Mouse (Mus musculus) embryonic facial prominence, embryonic 11.5 days (tissue): ENCODE measurements around the gene Papolb. TPM values are rescaled to one million over a fixed set of nuclear protein-coding genes. Genes with fewer than 3 reads are reported as not detected.

Source experiments
- ATAC-seq: fragments of 200-750 bp; cut with Nextera tagmentation; replicated peaks from 2 replicates; pipeline ENCODE4 v1.8.0; 2017; ENCODE audit warnings: low read depth; ENCODE audit not compliant: insufficient number of reproducible peaks, low FRiP score, low TSS enrichment
- DNase-seq: peaks from one replicate; pipeline ENCODE4 v3.0.0-alpha.2; 2015; ENCODE audit warnings: low spot score
- H3K27ac ChIP-seq: fragments of 300-500 bp; sonication (generic); replicated peaks from 2 replicates; pipeline ENCODE4 v1.5.1; 2014; ENCODE audit warnings: mild to moderate bottlenecking, low read depth, low read length, control low read depth
- H3K27me3 ChIP-seq: fragments of 300-500 bp; sonication (generic); 2 replicates; pipeline ENCODE4 v1.6.1; 2014; ENCODE audit warnings: mild to moderate bottlenecking, low read length, moderate library complexity, mixed read lengths; ENCODE audit not compliant: control insufficient read depth, insufficient read depth
- H3K36me3 ChIP-seq: fragments of 300-500 bp; sonication (generic); replicated peaks from 2 replicates; pipeline ENCODE4 v1.6.1; 2014; ENCODE audit warnings: low read depth, mild to moderate bottlenecking, low read length, moderate library complexity, mixed read lengths; ENCODE audit not compliant: control insufficient read depth, insufficient read depth
- H3K4me1 ChIP-seq: fragments of 300-500 bp; sonication (generic); 2 replicates; pipeline ENCODE4 v1.6.1; 2014; ENCODE audit warnings: low read length, mixed read lengths; ENCODE audit not compliant: control insufficient read depth, insufficient read depth
- H3K4me2 ChIP-seq: fragments of 300-500 bp; sonication (generic); 2 replicates; pipeline ENCODE4 v1.6.1; 2014; ENCODE audit warnings: low read depth, mild to moderate bottlenecking, control low read depth, low read length, moderate library complexity
- H3K4me3 ChIP-seq: fragments of 300-500 bp; sonication (generic); 2 replicates; pipeline ENCODE4 v1.5.1; 2014; ENCODE audit warnings: low read depth, low read length, control low read depth
- H3K9ac ChIP-seq: fragments of 300-500 bp; sonication (generic); replicated peaks from 2 replicates; pipeline ENCODE4 v1.6.1; 2014; ENCODE audit warnings: mild to moderate bottlenecking, control low read depth, low read length
- H3K9me3 ChIP-seq: fragments of 300-500 bp; sonication (generic); replicated peaks from 2 replicates; pipeline ENCODE4 v1.6.1; 2016; ENCODE audit warnings: mild to moderate bottlenecking, low read length, inconsistent platforms, mixed read lengths; ENCODE audit not compliant: control insufficient read depth
- WGBS: fragments of 180-500 bp; shearing (Covaris S2); extraction: QIAGEN DNeasy Blood & Tissue Kit; methylation state at CpG from one replicate; pipeline ENCODE4 v1.1.7; 2014; 5-methylcytosine and 5-hydroxymethylcytosine counted together
- polyA plus RNA-seq: library from polyadenylated mRNA; unstranded; fragments of >200 nt; fragmentation: Nextera tagmentation; extraction: Ambion mirVana; gene quantifications from 2 replicates; pipeline ENCODE4 v1.2.1, GENCODE M21; 2014

The Papolb gene
- polyA plus RNA-seq, 1 experiment from 2014 or later: 0.21 TPM

DNA sequence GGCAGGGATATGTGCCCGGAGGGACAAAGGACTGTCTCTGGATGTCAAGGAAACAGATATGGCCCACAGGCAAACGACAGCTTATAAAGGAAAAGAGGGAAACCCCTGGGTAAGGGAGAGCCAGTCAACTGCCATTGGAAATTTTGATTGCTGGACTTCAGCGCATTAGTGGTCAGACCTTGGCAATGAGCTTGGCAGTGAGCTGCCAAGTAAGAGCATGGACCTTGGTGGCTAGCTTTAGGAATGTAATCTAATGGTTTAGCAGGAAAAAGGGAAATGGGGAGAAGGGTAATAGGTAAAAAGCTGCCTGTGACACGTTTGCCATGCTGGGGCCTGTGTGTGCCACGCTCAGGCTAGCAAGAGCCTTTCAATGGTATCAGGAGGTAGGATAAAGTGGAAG is 26.0 kb upstream of the Papolb start:
- Histone ChIP-seq H3K27me3 (no peaks in the 10 kb centered on the region), H3K4me3 (no peak overlapping the region), H3K27ac (no peak overlapping the region), H3K9me3 (no peaks in the 10 kb centered on the region), H3K9ac (no peak overlapping the region), H3K4me1 (no peaks in the 10 kb centered on the region), H3K36me3 (no peaks in the 10 kb centered on the region), H3K4me2 (no peak overlapping the region)
- no peak for ATAC-seq
- no peak for DNase-seq
- WGBS: 85% methylated on average over 5 of the region's 5 CpGs

DNA sequence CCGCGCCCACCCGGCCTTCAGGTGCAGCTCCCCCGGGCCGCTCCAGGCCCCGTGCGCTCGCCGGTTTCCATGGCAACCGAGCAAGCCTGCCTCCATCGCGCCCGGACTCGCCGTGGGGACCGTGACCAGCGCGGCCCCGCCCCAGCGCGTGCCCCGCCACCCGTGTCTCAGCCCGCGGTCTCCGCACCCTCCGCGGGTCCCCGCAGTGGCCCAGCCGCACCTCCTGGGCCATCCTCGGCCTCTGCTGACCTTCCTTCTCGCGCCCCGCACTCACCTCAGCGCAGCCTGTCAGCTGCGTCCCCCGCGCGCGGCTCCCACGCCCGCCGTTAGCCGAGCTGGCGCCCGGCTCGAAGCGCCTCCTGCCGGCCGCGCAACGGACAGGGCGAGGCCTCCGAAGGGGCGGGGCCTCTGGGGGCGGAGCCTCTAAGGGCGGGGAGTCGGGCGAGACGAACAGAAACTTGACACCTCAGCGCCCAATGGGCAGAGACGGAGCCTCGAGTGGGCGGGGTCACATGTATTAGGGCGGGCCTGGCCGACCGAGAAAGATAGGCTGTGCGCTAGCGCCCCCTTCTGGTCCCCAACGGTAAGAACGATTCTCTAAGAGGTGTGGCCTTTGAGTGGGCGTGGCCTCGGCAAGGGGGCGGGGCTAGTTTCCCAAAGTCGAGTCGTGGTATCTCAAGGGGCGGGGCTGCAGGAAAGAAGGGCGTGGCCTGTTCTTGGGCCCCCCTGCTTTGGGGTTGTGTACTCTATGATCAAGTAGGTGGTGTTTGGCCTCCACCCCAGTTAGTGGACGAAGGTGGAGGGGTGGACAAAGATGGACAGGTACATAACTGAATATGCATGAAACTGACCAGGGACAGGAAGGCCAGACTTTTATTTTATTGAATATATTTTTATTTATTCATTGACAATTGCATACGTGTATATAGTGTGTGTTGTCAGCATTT is 21.1 kb upstream of the Papolb start, which contains the start of gene Radil:
Gene Radil (minus strand): TSS at position 393 of the 947 bp plus-strand sequence.
- Histone ChIP-seq H3K27me3 (no peaks in the 10 kb centered on the region), H3K4me1 (0 out of 2 replicates have a peak, but pooled peaks cover 4% of the 10 kb centered on the region), H3K27ac (peak within 1 kb of the TSS; percentile 43; the same call in 1 of the 2 replicates), H3K4me2 (peak within 1 kb of the TSS; percentile 99), H3K4me3 (peak within 1 kb of the TSS; percentile 58), H3K9me3 (no peaks in the 10 kb centered on the region), H3K9ac (peak within 1 kb of the TSS; percentile 57), H3K36me3 (no peaks in the 10 kb centered on the region)
- peak; percentile 78 for ATAC-seq
- WGBS: 4% methylated on average over 55 of the region's 80 CpGs
- peak; percentile 96 for DNase-seq

DNA sequence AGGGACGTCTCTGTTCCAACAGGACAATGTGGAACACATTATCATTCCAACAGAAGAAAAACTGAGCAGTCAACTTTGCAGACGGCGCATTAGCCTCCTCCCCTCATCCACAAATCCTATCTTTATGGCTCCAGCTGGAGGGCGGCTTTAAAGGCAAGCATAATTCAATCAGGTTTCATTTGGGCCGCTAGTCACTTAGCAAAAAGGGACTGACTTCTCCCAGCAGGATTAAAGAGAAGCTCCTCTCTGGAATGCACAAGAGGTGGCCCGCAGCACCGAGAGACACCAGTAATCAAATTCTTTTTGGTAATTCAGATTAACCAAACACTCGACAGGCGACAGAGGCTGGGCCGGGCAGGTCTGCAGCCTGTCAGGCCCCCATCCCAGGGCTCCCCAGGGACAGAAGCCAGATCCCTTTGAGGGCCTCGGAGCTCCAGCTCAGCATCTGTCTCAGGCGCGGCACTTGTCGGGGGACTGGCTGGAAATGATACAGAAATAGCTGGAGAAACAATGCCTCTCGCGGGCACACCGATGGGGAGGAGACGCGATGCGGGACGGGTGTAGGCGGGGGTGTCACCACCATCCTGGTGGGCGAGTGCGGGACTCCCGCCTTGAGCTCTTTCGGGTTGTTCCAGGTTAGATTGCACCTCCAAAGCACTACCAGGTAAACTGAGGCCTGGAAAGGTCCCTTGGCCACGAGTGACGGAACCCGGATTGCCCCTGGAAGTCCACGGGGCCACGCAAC is 20.3 kb upstream of the Papolb start:
- ATAC-seq (peak; percentile 46), DNase-seq (peak; percentile 77)
- Histone ChIP-seq H3K4me1 (0 out of 2 replicates have a peak, but pooled peaks cover 4% of the 10 kb centered on the region), H3K9me3 (no peaks in the 10 kb centered on the region), H3K27ac (peak overlapping the region; percentile 43; the same call in 1 of the 2 replicates), H3K36me3 (no peaks in the 10 kb centered on the region), H3K27me3 (no peaks in the 10 kb centered on the region), H3K4me3 (peak overlapping the region; percentile 58), H3K9ac (peak overlapping the region; percentile 57), H3K4me2 (peak overlapping the region; percentile 99)
- under 1% methylated on average over 31 of the region's 31 CpGs for WGBS

DNA sequence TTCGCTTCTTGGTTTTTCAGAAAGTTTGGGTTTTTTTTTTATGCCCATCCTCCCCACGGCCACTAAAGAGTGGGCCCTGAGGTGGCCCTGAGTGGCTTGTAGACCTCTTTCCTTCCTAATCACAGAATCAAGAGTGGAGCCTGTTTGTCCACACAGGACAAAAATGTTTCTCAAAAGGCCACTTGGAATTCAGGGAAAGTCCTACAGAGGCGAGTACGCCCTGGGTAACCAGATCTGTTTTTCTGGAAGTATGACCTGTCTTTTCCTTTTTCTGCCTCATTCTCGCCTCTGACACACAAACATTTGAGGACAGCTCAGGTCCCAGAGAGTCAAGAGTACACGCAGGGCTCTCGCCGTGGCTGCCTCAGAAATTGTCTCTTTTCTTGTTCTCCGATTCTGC is 19.6 kb upstream of the Papolb start:
- Histone ChIP-seq H3K9ac (no peak overlapping the region), H3K4me2 (no peak overlapping the region), H3K27ac (no peak overlapping the region; the same call in 1 of the 2 replicates), H3K4me3 (no peak overlapping the region), H3K36me3 (no peaks in the 10 kb centered on the region), H3K27me3 (no peaks in the 10 kb centered on the region), H3K4me1 (0 out of 2 replicates have a peak, but pooled peaks cover 4% of the 10 kb centered on the region), H3K9me3 (no peaks in the 10 kb centered on the region)
- DNase-seq (peak; percentile 34), ATAC-seq (no peak)
- WGBS: 28% methylated on average over 9 of the region's 9 CpGs

DNA sequence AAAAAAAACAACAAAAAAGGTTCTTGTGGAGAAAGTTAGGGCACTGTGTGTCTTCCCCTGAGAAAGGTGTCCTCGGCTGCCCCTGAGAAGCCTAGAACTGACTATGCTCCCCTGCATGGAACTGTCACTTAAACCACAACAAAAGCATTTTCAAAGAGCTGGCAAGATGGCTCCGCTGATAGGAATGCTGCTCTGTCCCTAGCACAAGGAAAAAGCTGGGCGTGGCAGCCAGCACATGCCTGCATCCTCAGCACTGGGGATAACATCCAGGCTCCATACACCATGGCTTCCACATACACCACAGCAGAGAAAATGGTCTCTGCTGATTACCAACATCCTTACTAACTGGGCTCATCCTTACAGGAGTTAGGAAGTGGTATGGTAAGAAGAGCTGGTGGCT is 17.2 kb upstream of the Papolb start:
- H3K4me2 ChIP-seq: no peak overlapping the region
- no peaks in the 10 kb centered on the region for H3K36me3 ChIP-seq
- no peak overlapping the region for H3K27ac ChIP-seq
- no peaks in the 10 kb centered on the region for H3K9me3 ChIP-seq
- WGBS: 80% methylated on average over 3 of the region's 3 CpGs
- H3K4me1 ChIP-seq: 0 out of 2 replicates have a peak, but pooled peaks cover 4% of the 10 kb centered on the region
- no peak overlapping the region for H3K9ac ChIP-seq
- no peaks in the 10 kb centered on the region for H3K27me3 ChIP-seq
- H3K4me3 ChIP-seq: no peak overlapping the region
- DNase-seq (no peak), ATAC-seq (no peak)

DNA sequence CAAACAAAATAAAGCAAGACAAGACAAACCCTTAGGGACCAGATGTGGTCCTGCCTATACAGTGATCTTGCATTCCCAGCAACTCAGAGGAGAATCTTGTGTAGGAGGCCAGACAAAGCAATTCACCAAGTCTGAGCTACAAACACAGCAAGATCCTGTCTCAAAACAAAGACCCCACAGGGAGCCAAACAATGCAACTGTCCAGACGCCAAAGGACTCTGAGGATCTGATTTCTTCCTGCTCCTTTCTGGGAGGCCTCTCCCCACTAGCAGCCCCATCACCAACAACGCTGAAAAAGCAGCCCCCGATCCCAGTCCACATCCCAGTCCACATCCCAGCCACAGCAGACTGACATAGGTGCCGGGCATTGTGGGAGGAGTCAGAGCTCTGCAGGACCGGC is 16.5 kb upstream of the Papolb start:
- no peak overlapping the region for H3K27ac ChIP-seq
- H3K36me3 ChIP-seq: no peaks in the 10 kb centered on the region
- H3K27me3 ChIP-seq: no peaks in the 10 kb centered on the region
- DNase-seq (no peak), ATAC-seq (no peak)
- no peak overlapping the region for H3K4me3 ChIP-seq
- WGBS: 29% methylated on average over 5 of the region's 5 CpGs
- no peaks in the 10 kb centered on the region for H3K9me3 ChIP-seq
- no peak overlapping the region for H3K9ac ChIP-seq
- 0 out of 2 replicates have a peak, but pooled peaks cover 4% of the 10 kb centered on the region for H3K4me1 ChIP-seq
- no peak overlapping the region for H3K4me2 ChIP-seq

DNA sequence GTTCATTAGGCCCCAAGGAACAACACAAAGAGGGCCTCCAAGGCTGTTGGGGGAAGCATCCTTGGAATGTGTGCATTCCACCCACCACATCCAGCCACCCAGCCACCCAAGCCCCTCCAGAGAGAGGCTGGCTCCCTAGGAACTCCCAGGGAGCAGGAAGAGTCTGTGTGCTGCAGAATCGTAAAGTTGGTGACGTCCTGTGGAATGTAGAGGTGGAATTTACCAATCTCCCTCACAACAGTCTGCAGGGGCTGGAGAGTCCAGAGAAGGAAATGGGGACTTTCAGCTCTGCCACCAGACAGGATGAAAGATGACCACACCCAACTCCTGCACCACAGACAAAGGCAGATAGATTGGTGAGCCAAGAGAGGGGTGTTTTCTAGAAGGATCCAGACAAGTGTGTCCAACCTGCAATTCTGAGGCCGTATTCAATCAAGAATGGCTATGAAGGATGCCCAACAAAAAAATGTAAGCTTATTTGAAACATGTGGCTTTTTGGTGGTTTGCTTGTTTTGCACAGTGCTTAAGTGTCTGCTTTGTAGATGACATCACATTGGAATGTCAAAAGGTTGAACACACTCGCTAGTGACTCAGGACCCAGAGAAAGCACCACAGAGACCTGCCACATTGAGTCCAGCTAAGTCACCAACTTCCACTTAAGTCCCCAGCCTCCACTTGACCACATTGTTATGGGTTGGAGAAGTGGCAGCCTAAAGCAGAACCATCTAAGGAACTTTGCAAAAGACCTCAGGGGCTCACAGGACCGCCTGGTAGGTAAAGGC is 15.3 kb upstream of the Papolb start:
- Histone ChIP-seq H3K4me1 (0 out of 2 replicates have a peak, but pooled peaks cover 3% of the 10 kb centered on the region), H3K36me3 (no peaks in the 10 kb centered on the region), H3K9me3 (no peaks in the 10 kb centered on the region), H3K4me2 (no peak overlapping the region), H3K27me3 (no peaks in the 10 kb centered on the region), H3K9ac (no peak overlapping the region), H3K27ac (no peak overlapping the region), H3K4me3 (no peak overlapping the region)
- no peak for ATAC-seq
- no peak for DNase-seq
- 73% methylated on average over 5 of the region's 5 CpGs for WGBS
